Mouse (Mus musculus) neural tube, embryonic 11.5 days (tissue): Measurements from ENCODE around the gene Slc35c1. TPM values are rescaled to one million over a fixed set of nuclear protein-coding genes. Genes with fewer than 3 reads are reported as not detected.

Experiments used
- ATAC-seq: fragments of 200-750 bp; cut with Nextera tagmentation; 2 replicates; pipeline ENCODE4 v1.8.0; 2017; ENCODE audit warnings: moderate number of reproducible peaks, mild to moderate bottlenecking, moderate TSS enrichment, moderate library complexity; ENCODE audit not compliant: insufficient read depth, low FRiP score, low TSS enrichment
- DNase-seq: peaks from one replicate; pipeline ENCODE4 v3.0.0-alpha.2; 2015; ENCODE audit warnings: low spot score
- H3K27ac ChIP-seq: fragments of 300-500 bp; sonication (generic); 2 replicates; pipeline ENCODE4 v1.5.1; 2014; ENCODE audit warnings: low read depth, mild to moderate bottlenecking, low read length
- H3K27me3 ChIP-seq: fragments of 300-500 bp; sonication (generic); 2 replicates; pipeline ENCODE4 v1.6.1; 2014; ENCODE audit warnings: mild to moderate bottlenecking, low read length, mixed read lengths; ENCODE audit not compliant: control insufficient read depth, insufficient read depth
- H3K36me3 ChIP-seq: fragments of 300-500 bp; sonication (generic); 2 replicates; pipeline ENCODE4 v1.6.1; 2014; ENCODE audit warnings: mild to moderate bottlenecking, low read length, moderate library complexity, mixed read lengths; ENCODE audit not compliant: control insufficient read depth, insufficient read depth
- H3K4me1 ChIP-seq: fragments of 300-500 bp; sonication (generic); 2 replicates; pipeline ENCODE4 v1.6.1; 2014; ENCODE audit warnings: low read length, mixed read lengths; ENCODE audit not compliant: control insufficient read depth, insufficient read depth
- H3K4me2 ChIP-seq: fragments of 300-500 bp; sonication (generic); 2 replicates; pipeline ENCODE4 v1.6.1; 2014; ENCODE audit warnings: low read depth, mild to moderate bottlenecking, moderate library complexity
- H3K4me3 ChIP-seq: fragments of 300-500 bp; sonication (generic); 2 replicates; pipeline ENCODE4 v1.5.1; 2014; ENCODE audit warnings: low read depth, low read length
- H3K9ac ChIP-seq: fragments of 300-500 bp; sonication (generic); 2 replicates; pipeline ENCODE4 v1.6.1; 2014; ENCODE audit warnings: mild to moderate bottlenecking, low read length
- H3K9me3 ChIP-seq: fragments of 300-500 bp; sonication (generic); 2 replicates; pipeline ENCODE4 v1.6.1; 2016; ENCODE audit warnings: low read length; ENCODE audit not compliant: control insufficient read depth
- WGBS: fragments of 180-500 bp; shearing (Covaris S2); extraction: QIAGEN DNeasy Blood & Tissue Kit; methylation state at CpG from one replicate; pipeline ENCODE4 v1.1.7; 2014; 5-methylcytosine and 5-hydroxymethylcytosine counted together
- polyA plus RNA-seq: library from polyadenylated mRNA; unstranded; fragments of >200 nt; fragmentation: Nextera tagmentation; extraction: Ambion mirVana; gene quantifications from 2 replicates; pipeline ENCODE4 v1.2.1, GENCODE M21; 2014

Slc35c1 gene
- polyA plus RNA-seq, 1 experiment from 2014 or later = 12.7 TPM

GRCm38 (mm10) chr2:92427882-92428281, 32.5 kb downstream of the Slc35c1 start:
- DNase-seq (no peak), ATAC-seq (no peak)
- H3K27me3 ChIP-seq = no peaks in the 10 kb centered on the region
- no peak overlapping the region for H3K27ac ChIP-seq
- H3K36me3 ChIP-seq = no peaks in the 10 kb centered on the region
- H3K9me3 ChIP-seq = no peaks in the 10 kb centered on the region
- peaks cover 32% of the 10 kb centered on the region for H3K4me1 ChIP-seq
- 83% methylated on average over 6 of the region's 6 CpGs for WGBS
- no peak overlapping the region for H3K4me2 ChIP-seq
- no peak overlapping the region for H3K9ac ChIP-seq
- no peak overlapping the region for H3K4me3 ChIP-seq

- Histone ChIP-seq H3K27ac (no peak overlapping the region), H3K4me2 (no peak overlapping the region), H3K36me3 (no peaks in the 10 kb centered on the region), H3K27me3 (no peaks in the 10 kb centered on the region), H3K4me1 (peaks cover 18% of the 10 kb centered on the region), H3K9ac (no peak overlapping the region), H3K9me3 (no peaks in the 10 kb centered on the region), H3K4me3 (no peak overlapping the region)
- no peak for DNase-seq
- 98% methylated on average over 3 of the region's 3 CpGs for WGBS
- no peak for ATAC-seq
These were observed 33.9 kb downstream of the Slc35c1 start for GRCm38 (mm10) chr2:92426426-92426825.

GRCm38 (mm10) chr2:92425366-92425765, 35.0 kb downstream of the Slc35c1 start:
- Histone ChIP-seq H3K4me1 (peaks cover 11% of the 10 kb centered on the region; the same call in 1 of the 2 replicates), H3K27ac (no peak overlapping the region), H3K36me3 (peaks cover 2% of the 10 kb centered on the region; the same call in 1 of the 2 replicates), H3K9me3 (no peaks in the 10 kb centered on the region), H3K4me2 (no peak overlapping the region), H3K4me3 (no peak overlapping the region), H3K27me3 (no peaks in the 10 kb centered on the region), H3K9ac (no peak overlapping the region)
- no peak for DNase-seq
- ATAC-seq = no peak
- 81% methylated on average over 4 of the region's 4 CpGs for WGBS

- H3K36me3 ChIP-seq = peaks cover 5% of the 10 kb centered on the region; the same call in 1 of the 2 replicates
- 59% methylated on average over 9 of the region's 9 CpGs for WGBS
These were observed 35.7 kb downstream of the Slc35c1 start for GRCm38 (mm10) chr2:92424462-92425308.

GRCm38 (mm10) chr2:92423702-92424461, 36.5 kb downstream of the Slc35c1 start:
- ATAC-seq (no peak; the same call in 1 of the 2 replicates), DNase-seq (no peak)
- Histone ChIP-seq H3K9ac (no peak overlapping the region; the same call in 1 of the 2 replicates), H3K4me3 (no peak overlapping the region), H3K36me3 (peaks cover 5% of the 10 kb centered on the region; the same call in 1 of the 2 replicates), H3K4me1 (peaks cover 11% of the 10 kb centered on the region; the same call in 1 of the 2 replicates), H3K27ac (peak overlapping the region; percentile 75), H3K9me3 (no peaks in the 10 kb centered on the region), H3K4me2 (0 out of 2 replicates have a peak overlapping the region, but pooled peaks have one; percentile 2), H3K27me3 (no peaks in the 10 kb centered on the region)
- WGBS = 76% methylated on average over 9 of the region's 9 CpGs

More at GRCm38 (mm10) chr2:92424462-92425308, 35.7 kb downstream of the Slc35c1 start:
- no peak overlapping the region; the same call in 1 of the 2 replicates for H3K9ac ChIP-seq
- no peaks in the 10 kb centered on the region for H3K9me3 ChIP-seq
- ATAC-seq (peak; percentile 49), DNase-seq (peak; percentile 38)
- H3K4me2 ChIP-seq = peak overlapping the region; percentile 2; the same call in 1 of the 2 replicates
- H3K27me3 ChIP-seq = no peaks in the 10 kb centered on the region
- H3K27ac ChIP-seq = peak overlapping the region; percentile 75
- H3K4me3 ChIP-seq = no peak overlapping the region
- peaks cover 11% of the 10 kb centered on the region; the same call in 1 of the 2 replicates for H3K4me1 ChIP-seq

GRCm38 (mm10) chr2:92423156-92423555, 37.2 kb downstream of the Slc35c1 start:
- H3K9me3 ChIP-seq = no peaks in the 10 kb centered on the region
- H3K36me3 ChIP-seq = peaks cover 5% of the 10 kb centered on the region; the same call in 1 of the 2 replicates
- H3K9ac ChIP-seq = no peak overlapping the region
- no peak for ATAC-seq
- WGBS = 94% methylated on average over 9 of the region's 9 CpGs
- H3K4me3 ChIP-seq = no peak overlapping the region
- no peak overlapping the region for H3K4me2 ChIP-seq
- peaks cover 11% of the 10 kb centered on the region; the same call in 1 of the 2 replicates for H3K4me1 ChIP-seq
- no peaks in the 10 kb centered on the region for H3K27me3 ChIP-seq
- no peak for DNase-seq
- no peak overlapping the region for H3K27ac ChIP-seq

- 84% methylated on average over 10 of the region's 10 CpGs for whole genome bisulfite sequencing
- no peaks in the 10 kb centered on the region for H3K27me3 ChIP-seq
- H3K9ac ChIP-seq = no peak overlapping the region
- no peaks in the 10 kb centered on the region for H3K9me3 ChIP-seq
- H3K4me1 ChIP-seq = peaks cover 11% of the 10 kb centered on the region; the same call in 1 of the 2 replicates
- H3K36me3 ChIP-seq = peaks cover 7% of the 10 kb centered on the region
- ATAC-seq (no peak), DNase-seq (no peak)
- H3K27ac ChIP-seq = no peak overlapping the region
- H3K4me3 ChIP-seq = no peak overlapping the region
- no peak overlapping the region for H3K4me2 ChIP-seq
These were observed 37.8 kb downstream of the Slc35c1 start for GRCm38 (mm10) chr2:92422388-92423135.

- no peak overlapping the region for H3K4me3 ChIP-seq
- no peak for ATAC-seq
- H3K27ac ChIP-seq = no peak overlapping the region
- no peaks in the 10 kb centered on the region for H3K27me3 ChIP-seq
- WGBS = 91% methylated on average over 7 of the region's 7 CpGs
- DNase-seq = no peak
- H3K9me3 ChIP-seq = no peaks in the 10 kb centered on the region
- no peak overlapping the region for H3K9ac ChIP-seq
- H3K4me2 ChIP-seq = no peak overlapping the region
- peaks cover 11% of the 10 kb centered on the region; the same call in 1 of the 2 replicates for H3K4me1 ChIP-seq
- H3K36me3 ChIP-seq = peaks cover 8% of the 10 kb centered on the region
These were observed 38.5 kb downstream of the Slc35c1 start for GRCm38 (mm10) chr2:92421723-92422387.
